Mouse (Mus musculus) gastrocnemius, adult 2 months (tissue): ENCODE measurements around the gene Miga2. TPM values are rescaled to one million over a fixed set of nuclear protein-coding genes. Genes with fewer than 3 reads are reported as not detected.

ENCODE experiments used
- DNase-seq: peaks from one replicate; pipeline ENCODE4 v3.0.0; 2022
- H3K27ac ChIP-seq: fragments of 200-600 bp; 2 replicates; pipeline ENCODE4 v1.8.1; 2022; ENCODE audit warnings: mild to moderate bottlenecking
- H3K4me3 ChIP-seq: fragments of 200-600 bp; 2 replicates; pipeline ENCODE4 v1.8.1; 2022; ENCODE audit warnings: mild to moderate bottlenecking, moderate library complexity
- CTCF ChIP-seq: fragments of 200-600 bp; IDR thresholded peaks from 2 replicates; pipeline ENCODE4 v1.8.1; 2022; ENCODE audit warnings: antibody characterized with exemption, mild to moderate bottlenecking, moderate library complexity
- intact Hi-C: fragments of 180-260 bp; cut with DNase I; formaldehyde crosslinking; loops from one replicate; pipeline ENCODE4 v1.15.1; 2025
- microRNA-seq: library from miRNA; unstranded; fragments of <30 nt; microRNA quantifications from one replicate; pipeline ENCODE4 v1.2.0, GENCODE M21; 2021
- total RNA-seq, 2 experiments: library from RNA; stranded (reverse); gene quantifications; 2 replicates each; pipeline ENCODE4 v1.2.3; 2021

The Miga2 gene
- total RNA-seq, 2 experiments from 2014 or later, result 15.5 to 39.0 TPM

GRCm38 (mm10) chr2:30418259-30418658 is 54.2 kb downstream of the Miga2 start:
- peak overlapping the region; percentile 44; the same call in 1 of the 2 replicates for H3K27ac ChIP-seq
- no peak overlapping the region for H3K4me3 ChIP-seq
- DNase-seq, result no peak
- intact Hi-C loops, result no loop called here
- TF ChIP-seq CTCF, result no peak

GRCm38 (mm10) chr2:30419112-30419511 is 55.1 kb downstream of the Miga2 start:
- TF ChIP-seq CTCF, result no peak
- no peak for DNase-seq
- intact Hi-C loops, result no loop called here
- no peak overlapping the region for H3K4me3 ChIP-seq
- peak overlapping the region; percentile 44 for H3K27ac ChIP-seq

- intact Hi-C loops, result no loop called here
- TF ChIP-seq CTCF, result no peak
- H3K27ac ChIP-seq, result no peak overlapping the region
- no peak for DNase-seq
- H3K4me3 ChIP-seq, result no peak overlapping the region
Observed at GRCm38 (mm10) chr2:30421432-30421831, 57.4 kb downstream of the Miga2 start.

- Histone ChIP-seq H3K27ac (peak overlapping the region; percentile 59), H3K4me3 (no peak overlapping the region)
- TF ChIP-seq CTCF, result peak; percentile 12; the same call in 1 of the 2 replicates
- DNase-seq, result peak; percentile 89
- intact Hi-C loops, result no loop called here
Observed at GRCm38 (mm10) chr2:30429156-30429555, 65.1 kb downstream of the Miga2 start.

Small RNA genes lying within 50 kb of the gene (microRNA-seq; reads per million reads assigned to microRNA genes)
- not detected for gene Gm47292

Other genes with a start within 250 kb of the Miga2 start
- 10 to 100 TPM; 23.1 to 25.2 TPM for gene Zer1, start 239.6 kb upstream of the Miga2 start, total RNA-seq
- 10 to 100 TPM; 12.9 to 17.5 TPM for gene Tbc1d13, start 230.5 kb upstream of the Miga2 start, total RNA-seq
- gene Endog, start 192.7 kb upstream of the Miga2 start, total RNA-seq, result 10 to 100 TPM; 50.8 to 67.6 TPM
- 1 to 10 TPM; 4.2 to 4.5 TPM for gene Spout1, start 185.8 kb upstream of the Miga2 start, total RNA-seq
- 10 to 100 TPM; 23.4 to 30.3 TPM for gene Kyat1, start 158.4 kb upstream of the Miga2 start, total RNA-seq
- 10 to 100 TPM; 19.6 to 37.9 TPM for gene Lrrc8a, start 126.5 kb upstream of the Miga2 start, total RNA-seq
- 1 to 10 TPM; 1.1 to 1.4 TPM for gene Gm28035, start 123.7 kb upstream of the Miga2 start, total RNA-seq
- 10 to 100 TPM; 27.8 to 34.5 TPM for gene Phyhd1, start 98.0 kb upstream of the Miga2 start, total RNA-seq
- gene Gm28038, start 83.2 kb upstream of the Miga2 start, total RNA-seq, result 1 to 10 TPM in 1 of 2 experiments, not detected in 1; 1.8 TPM
- 10 to 100 TPM; 20.2 to 21.0 TPM for gene Dolk, start 77.9 kb upstream of the Miga2 start, total RNA-seq
- 1 to 10 TPM; 8.4 to 9.9 TPM for gene Nup188, start 77.8 kb upstream of the Miga2 start, total RNA-seq
- 10 to 100 TPM; 12.7 to 18.8 TPM for gene Sh3glb2, start 4.9 kb upstream of the Miga2 start, total RNA-seq
- gene Dolpp1, start 28.0 kb downstream of the Miga2 start, total RNA-seq, result 1 to 10 TPM; 5.3 to 6.1 TPM
- 100 to 1,000 TPM; 362 to 422 TPM for gene Crat, start 51.6 kb downstream of the Miga2 start, total RNA-seq
- 10 to 100 TPM; 48.9 to 86.1 TPM for gene Ptpa, start 51.8 kb downstream of the Miga2 start, total RNA-seq
- gene Ier5l, start 110.0 kb downstream of the Miga2 start, total RNA-seq, result 1 to 10 TPM in 1 of 2 experiments, under 1 TPM in 1; 0.97 to 1.1 TPM
- 1 to 10 TPM in 1 of 2 experiments, under 1 TPM in 1; 0.47 to 1.8 TPM for gene Cstad, start 230.8 kb downstream of the Miga2 start, total RNA-seq